Mouse (Mus musculus) E14TG2a.4 (cell line): ENCODE measurements at regions not wholly inside any gene's neighbourhood (a gene's known extent, or its start where the extent isn't known, plus 50 kb on each side); places are given as distances from the start of the nearest gene placed in this dataset.

ENCODE experiments used
- CTCF ChIP-seq: conservative IDR thresholded peaks from 2 replicates; pipeline ENCODE4 v1.5.1; 2014; ENCODE audit warnings: low read length
- NANOG ChIP-seq: IDR thresholded peaks from 2 replicates; pipeline ENCODE4 v1.6.1; 2014; ENCODE audit warnings: borderline replicate concordance, low read length, mixed read lengths
- POU5F1 ChIP-seq: IDR thresholded peaks from 2 replicates; pipeline ENCODE4 v1.6.1; 2014; ENCODE audit warnings: low read length, borderline replicate concordance

DNA sequence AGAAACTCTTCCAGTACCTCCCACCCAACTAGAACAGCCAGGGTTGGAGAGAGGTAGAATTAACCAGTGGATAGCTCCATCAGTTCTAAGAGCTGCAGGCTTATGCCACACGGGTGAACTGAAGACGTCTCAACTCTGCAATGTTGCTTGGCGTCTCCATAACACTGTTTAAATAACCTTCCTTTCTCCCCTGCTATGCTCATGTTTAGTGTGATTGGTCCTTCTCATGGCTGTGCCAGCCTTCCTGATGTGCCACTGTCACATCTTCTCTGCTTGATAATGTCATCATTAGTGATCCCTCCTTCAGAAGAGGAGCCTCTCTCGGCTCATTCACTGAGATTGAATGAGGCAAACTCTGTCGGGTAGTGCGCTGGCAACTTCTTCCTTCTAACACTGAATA lies 573.2 kb downstream of the Gm826 start:
- no peak for TF ChIP-seq CTCF
- TF ChIP-seq NANOG: no peak
- no peak for TF ChIP-seq POU5F1
